Mouse (Mus musculus) myocyte (in vitro differentiated cells): ENCODE results near the gene Ripor2. TPM values are rescaled to one million over a fixed set of nuclear protein-coding genes. Genes with fewer than 3 reads are reported as not detected.

ENCODE experiments used
- H3K27me3 ChIP-seq: one replicate; pipeline ENCODE4 v1.6.1; 2011; ENCODE audit not compliant: control insufficient read depth, insufficient read depth, insufficient read length
- H3K36me3 ChIP-seq: one replicate; pipeline ENCODE4 v1.6.1; 2011; ENCODE audit not compliant: control insufficient read depth, insufficient read depth
- H3K4me2 ChIP-seq: one replicate; pipeline ENCODE4 v1.6.1; 2011; ENCODE audit warnings: low read depth, control low read depth
- H3K4me3 ChIP-seq: one replicate; pipeline ENCODE4 v1.5.1; 2011; ENCODE audit warnings: mild to moderate bottlenecking, control low read depth, moderate library complexity
- H3K79me2 ChIP-seq: one replicate; pipeline ENCODE4 v1.6.1; 2011; ENCODE audit not compliant: control insufficient read depth, insufficient read depth
- H3ac ChIP-seq: one replicate; pipeline ENCODE4 v1.6.1; 2011; ENCODE audit not compliant: control insufficient read depth, insufficient read length
- CEBPB ChIP-seq: IDR thresholded peaks from 2 replicates; pipeline ENCODE4 v1.6.1; 2011; ENCODE audit warnings: mild to moderate bottlenecking, moderate library complexity; ENCODE audit not compliant: poor library complexity, insufficient read depth, severe bottlenecking
- E2F4 ChIP-seq: IDR thresholded peaks from one replicate; pipeline ENCODE4 v1.6.1; 2011; ENCODE audit warnings: mild to moderate bottlenecking, control low read depth, moderate library complexity; ENCODE audit not compliant: insufficient read depth
- MAX ChIP-seq: IDR thresholded peaks from one replicate; pipeline ENCODE4 v1.6.1; 2011; ENCODE audit warnings: low read depth, mild to moderate bottlenecking, control low read depth
- MYOD1 ChIP-seq, 3 experiments: IDR thresholded peaks; one replicate each; pipeline ENCODE4 v1.6.1; 2011; ENCODE audit warnings: control low read depth in 2 of 3, low read depth in 2 of 3, mild to moderate bottlenecking in 2 of 3, moderate library complexity in 1 of 3; ENCODE audit not compliant: insufficient read length in 2 of 3, control insufficient read depth in 1 of 3
- MYOG ChIP-seq, 3 experiments: IDR thresholded peaks; one replicate each; pipeline ENCODE4 v1.6.1; 2011; ENCODE audit warnings: control low read depth in 2 of 3, low read depth in 2 of 3, mild to moderate bottlenecking in 2 of 3; ENCODE audit not compliant: insufficient read length in 2 of 3, control insufficient read depth in 1 of 3, insufficient read depth in 1 of 3
- POLR2A ChIP-seq: IDR thresholded peaks from one replicate; pipeline ENCODE4 v1.6.1; 2011; ENCODE audit warnings: low read depth, mild to moderate bottlenecking, control low read depth, moderate library complexity; ENCODE audit not compliant: insufficient read length
- POLR2AphosphoS2 ChIP-seq: IDR thresholded peaks from one replicate; pipeline ENCODE4 v1.6.1; 2011; ENCODE audit warnings: low read depth, control low read depth; ENCODE audit not compliant: insufficient read length
- REST ChIP-seq: IDR thresholded peaks from one replicate; pipeline ENCODE4 v1.6.1; 2011; ENCODE audit warnings: mild to moderate bottlenecking, control low read depth, moderate library complexity; ENCODE audit not compliant: insufficient read depth, insufficient read length
- SRF ChIP-seq: IDR thresholded peaks from one replicate; pipeline ENCODE4 v1.6.1; 2011; ENCODE audit warnings: low read depth; ENCODE audit not compliant: control insufficient read depth, insufficient read length
- TCF12 ChIP-seq: IDR thresholded peaks from one replicate; pipeline ENCODE4 v1.6.1; 2011; ENCODE audit warnings: mild to moderate bottlenecking, control low read depth; ENCODE audit not compliant: poor library complexity, insufficient read depth, severe bottlenecking
- TCF3 ChIP-seq: IDR thresholded peaks from one replicate; pipeline ENCODE4 v1.6.1; 2011; ENCODE audit warnings: low read depth, control low read depth; ENCODE audit not compliant: insufficient read length
- USF1 ChIP-seq: IDR thresholded peaks from one replicate; pipeline ENCODE4 v1.6.1; 2011; ENCODE audit warnings: low read depth, mild to moderate bottlenecking, control low read depth, moderate library complexity
- polyA plus RNA-seq: library from polyadenylated mRNA; unstranded; fragments of >200 nt; fragmentation: generic; extraction: Trizol; gene quantifications from one replicate; pipeline ENCODE4 v1.2.1, GENCODE M21; 2012; ENCODE audit warnings: missing spikeins

The Ripor2 gene
- polyA plus RNA-seq, 1 experiment: 1.3 TPM

DNA sequence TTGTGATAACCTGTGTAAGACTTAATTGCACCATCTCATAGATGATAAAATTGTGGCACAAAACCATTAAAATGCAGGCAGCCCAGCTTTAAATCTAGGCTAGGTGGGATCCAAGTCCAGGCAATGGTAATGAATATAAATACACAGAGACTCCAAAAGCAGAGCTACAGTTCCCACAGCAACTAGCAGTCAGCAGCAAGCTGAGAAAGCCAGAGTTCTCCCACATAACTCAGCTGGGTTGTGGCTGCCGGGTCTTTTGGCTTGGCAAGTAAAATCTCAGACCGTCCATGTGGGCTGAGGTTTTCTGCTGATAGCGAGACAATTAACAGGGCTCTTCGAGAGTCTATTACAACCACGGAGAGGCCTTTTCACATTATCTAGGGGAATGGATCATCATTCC lies 66.0 kb downstream of the Ripor2 start:
- no peak overlapping the region for H3ac ChIP-seq
- H3K36me3 ChIP-seq: no peaks in the 10 kb centered on the region
- H3K4me3 ChIP-seq: no peak overlapping the region
- H3K27me3 ChIP-seq: no peaks in the 10 kb centered on the region
- peak overlapping the region; percentile 19 for H3K4me2 ChIP-seq
- no peaks in the 10 kb centered on the region for H3K79me2 ChIP-seq
- TF ChIP-seq MYOG (IDR thresholded peaks at IDR 0.05; ENCODE audit: control insufficient read depth in 1 of 3, insufficient read depth in 1 of 3, insufficient read length in 2 of 3, low read depth in 2 of 3): peak in 1 of 3 experiments; percentile 35
- no peak for TF ChIP-seq TCF3

DNA sequence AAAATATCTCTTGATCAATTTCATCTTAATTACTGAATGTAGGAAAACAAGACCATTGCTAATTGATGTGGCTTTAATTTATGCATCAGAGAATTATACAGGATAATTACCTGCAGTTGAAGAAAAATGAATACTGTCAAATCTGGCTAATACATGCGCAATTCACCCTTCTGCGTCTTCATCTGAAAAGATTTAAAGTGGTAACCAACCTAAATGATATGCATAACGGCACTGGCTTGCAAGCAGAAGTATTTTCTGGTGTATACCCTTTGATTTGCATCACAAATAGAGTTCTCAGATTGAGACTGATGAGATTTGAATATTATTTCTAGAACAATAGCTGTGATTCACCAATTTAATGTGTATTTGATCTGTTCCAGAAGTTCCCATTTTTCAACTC lies 66.7 kb downstream of the Ripor2 start:
- Histone ChIP-seq H3ac (no peak overlapping the region), H3K27me3 (no peaks in the 10 kb centered on the region), H3K4me2 (no peak overlapping the region), H3K4me3 (no peak overlapping the region), H3K79me2 (no peaks in the 10 kb centered on the region), H3K36me3 (no peaks in the 10 kb centered on the region)
- TF ChIP-seq POLR2A (no peak), MYOG (IDR thresholded peaks at IDR 0.05; ENCODE audit: control insufficient read depth in 1 of 3, insufficient read depth in 1 of 3, insufficient read length in 2 of 3, low read depth in 2 of 3) (no peak), TCF3 (no peak), USF1 (no peak), TCF12 (no peak), CEBPB (no peak), MAX (no peak), SRF (no peak), E2F4 (no peak), REST (no peak), POLR2AphosphoS2 (no peak), MYOD1 (IDR thresholded peaks at IDR 0.05; ENCODE audit: control insufficient read depth in 1 of 3, insufficient read length in 2 of 3, low read depth in 2 of 3) (no peak)

- Histone ChIP-seq H3K4me2 (no peak overlapping the region), H3K27me3 (no peaks in the 10 kb centered on the region), H3ac (no peak overlapping the region), H3K79me2 (no peaks in the 10 kb centered on the region), H3K36me3 (no peaks in the 10 kb centered on the region), H3K4me3 (no peak overlapping the region)
- TF ChIP-seq POLR2AphosphoS2 (no peak), MYOG (IDR thresholded peaks at IDR 0.05; ENCODE audit: control insufficient read depth in 1 of 3, insufficient read depth in 1 of 3, insufficient read length in 2 of 3, low read depth in 2 of 3) (no peak), REST (no peak), E2F4 (no peak), TCF3 (no peak), SRF (no peak), POLR2A (no peak), MYOD1 (IDR thresholded peaks at IDR 0.05; ENCODE audit: control insufficient read depth in 1 of 3, insufficient read length in 2 of 3, low read depth in 2 of 3) (no peak), USF1 (no peak), MAX (no peak), CEBPB (no peak), TCF12 (no peak)
These were observed 67.1 kb downstream of the Ripor2 start for GRCm38 (mm10) chr13:24649099-24649498.

GRCm38 (mm10) chr13:24651018-24651417 lies 69.0 kb downstream of the Ripor2 start:
- H3K27me3 ChIP-seq: no peaks in the 10 kb centered on the region
- peak overlapping the region; percentile 39 for H3K4me2 ChIP-seq
- no peaks in the 10 kb centered on the region for H3K79me2 ChIP-seq
- no peak overlapping the region for H3ac ChIP-seq
- no peak overlapping the region for H3K4me3 ChIP-seq
- H3K36me3 ChIP-seq: no peaks in the 10 kb centered on the region
- TF ChIP-seq POLR2A (no peak), MYOD1 (IDR thresholded peaks at IDR 0.05; ENCODE audit: control insufficient read depth in 1 of 3, insufficient read length in 2 of 3, low read depth in 2 of 3) (peak; percentile 33 to 88 (median 78)), E2F4 (no peak), TCF12 (peak; percentile 46), MAX (no peak), MYOG (IDR thresholded peaks at IDR 0.05; ENCODE audit: control insufficient read depth in 1 of 3, insufficient read depth in 1 of 3, insufficient read length in 2 of 3, low read depth in 2 of 3) (peak in 2 of 3 experiments; percentile 27 to 85), TCF3 (no peak), REST (no peak), USF1 (no peak)

DNA sequence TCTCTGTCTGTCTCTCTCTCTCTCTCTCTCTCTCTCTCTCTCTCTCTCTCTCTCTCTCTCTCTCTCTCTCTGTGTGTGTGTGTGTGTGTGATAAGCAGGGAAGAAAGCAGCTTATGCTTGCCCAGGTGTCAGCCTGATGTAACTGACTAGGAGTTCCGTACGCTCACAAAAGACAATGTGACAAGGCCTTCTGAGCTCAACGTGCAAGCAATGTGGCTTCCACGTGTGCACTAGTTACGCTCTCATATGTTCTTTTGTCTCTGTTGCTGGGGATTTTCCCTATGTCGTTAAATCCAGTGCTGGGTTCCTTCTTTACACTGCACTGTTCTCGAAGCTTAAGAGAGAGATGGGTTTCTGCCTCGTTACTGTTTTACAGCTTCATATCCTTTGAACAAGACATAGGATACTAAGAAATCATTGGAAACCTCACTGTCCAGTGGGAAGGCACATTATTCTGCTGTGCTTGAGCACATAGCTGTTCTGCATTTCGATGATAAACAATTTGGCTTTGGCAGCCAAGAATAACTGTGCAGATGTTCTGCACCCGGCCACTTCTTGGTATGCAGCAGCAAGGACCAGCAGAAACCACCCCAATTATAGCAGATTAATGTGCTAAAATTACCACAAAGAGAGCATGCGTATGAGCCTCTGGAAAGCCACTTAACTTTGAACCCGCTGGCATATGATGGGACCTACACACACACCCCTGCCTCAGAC lies 73.1 kb downstream of the Ripor2 start:
- Histone ChIP-seq H3ac (no peak overlapping the region), H3K36me3 (no peaks in the 10 kb centered on the region), H3K4me2 (no peak overlapping the region), H3K79me2 (no peaks in the 10 kb centered on the region), H3K27me3 (no peaks in the 10 kb centered on the region), H3K4me3 (no peak overlapping the region)
- TF ChIP-seq REST (no peak), POLR2A (no peak), TCF12 (no peak), USF1 (no peak), MYOD1 (IDR thresholded peaks at IDR 0.05; ENCODE audit: control insufficient read depth in 1 of 3, insufficient read length in 2 of 3, low read depth in 2 of 3) (no peak), MAX (no peak), MYOG (IDR thresholded peaks at IDR 0.05; ENCODE audit: control insufficient read depth in 1 of 3, insufficient read depth in 1 of 3, insufficient read length in 2 of 3, low read depth in 2 of 3) (no peak), E2F4 (no peak), POLR2AphosphoS2 (no peak), CEBPB (no peak), SRF (no peak), TCF3 (no peak)
